Mouse (Mus musculus): ENCODE measurements around the gene Ptar1.
A peak's percentile ranks its signal among the peaks of the same experiment; 100 is the strongest.
"Not testable (repeated sequence)": the region's sequence is repeated elsewhere in the genome, so short reads cannot be mapped to it uniquely, and the experiment has no call there.

Gene Ptar1

DNA sequence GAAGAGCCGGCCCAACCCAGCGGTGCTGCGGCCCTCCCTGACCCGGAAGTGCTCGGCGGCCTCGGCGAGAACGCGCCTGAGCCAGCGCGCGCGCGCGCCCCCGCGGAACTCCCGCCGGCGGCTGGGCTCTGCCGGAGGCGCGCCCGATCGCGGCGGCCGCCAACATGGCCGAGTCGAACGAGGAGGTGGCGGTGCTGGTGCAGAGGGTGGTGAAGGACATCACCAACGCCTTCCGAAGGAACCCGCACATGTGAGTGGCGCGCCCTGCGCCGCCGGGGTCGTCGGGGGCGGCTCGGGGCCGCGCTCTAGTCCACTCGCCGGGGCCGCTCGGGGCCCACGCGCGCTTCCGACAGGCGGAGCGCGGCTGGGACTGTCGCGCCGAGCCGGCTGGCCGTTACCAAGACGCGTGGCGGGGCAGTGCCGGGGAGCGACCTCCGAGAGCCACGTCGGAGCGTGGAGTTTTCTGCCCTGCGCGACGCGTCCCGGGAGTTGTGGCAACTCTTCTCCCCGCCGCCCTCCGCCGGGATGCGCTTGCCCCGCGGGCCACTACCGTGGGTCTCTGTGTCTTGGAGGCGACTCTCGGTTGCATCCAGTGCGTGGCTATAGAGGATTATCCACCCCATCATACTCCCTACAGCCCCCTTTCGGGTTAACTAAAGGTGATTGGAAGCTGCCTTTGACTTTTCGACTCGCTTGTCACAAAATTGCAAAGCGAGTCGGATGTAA is at the start of gene Ptar1:
Gene Ptar1 (plus strand): TSS at position 134 of the 726 bp plus-strand sequence.
- peak; percentile 82 to 86 for DNase-seq (ENCODE audit: low spot score in 2 of 2)

DNA sequence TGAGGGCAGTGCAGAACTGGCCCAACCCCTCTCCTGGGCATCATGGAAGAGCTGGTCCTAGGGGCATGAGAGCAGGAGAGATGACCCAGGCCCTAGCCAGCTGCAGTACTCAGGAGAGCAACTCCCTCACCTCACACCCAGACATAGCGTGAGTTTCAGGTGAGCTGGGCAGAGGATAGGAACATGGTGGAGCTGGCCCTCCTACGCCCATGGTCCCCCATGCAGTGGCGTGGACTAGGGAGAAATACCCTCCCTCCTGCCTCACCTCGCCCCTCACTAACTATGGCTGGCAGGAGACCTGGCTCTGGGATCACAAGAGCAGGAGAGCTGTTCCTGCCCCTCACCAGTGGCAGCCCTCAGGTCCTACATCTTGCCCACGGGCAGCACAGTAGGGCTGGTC is 43.4 kb upstream of the Ptar1 start:
- DNase-seq (ENCODE audit: low spot score in 2 of 2) = no peak

DNA sequence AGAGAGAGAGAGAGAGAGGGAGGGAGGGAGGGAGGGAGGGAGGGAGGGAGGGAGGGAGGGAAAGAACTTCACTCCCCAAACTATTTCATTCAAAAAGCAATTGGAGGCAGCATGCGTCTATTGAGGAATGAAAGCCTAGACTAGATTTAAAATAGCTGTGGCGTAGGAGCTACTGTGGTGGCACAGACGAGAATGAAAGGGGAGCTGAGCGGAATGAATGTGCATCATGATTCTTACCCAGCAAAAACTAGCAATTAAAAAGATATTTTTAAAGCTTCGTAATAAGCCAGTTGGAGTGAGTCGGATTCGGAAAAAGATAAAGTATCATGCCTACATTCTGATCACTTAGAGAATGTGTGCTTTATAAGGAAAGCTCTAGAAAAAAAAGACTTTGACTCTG is 41.9 kb upstream of the Ptar1 start:
- DNase-seq (ENCODE audit: low spot score in 2 of 2) = peak; percentile 31 to 35

DNA sequence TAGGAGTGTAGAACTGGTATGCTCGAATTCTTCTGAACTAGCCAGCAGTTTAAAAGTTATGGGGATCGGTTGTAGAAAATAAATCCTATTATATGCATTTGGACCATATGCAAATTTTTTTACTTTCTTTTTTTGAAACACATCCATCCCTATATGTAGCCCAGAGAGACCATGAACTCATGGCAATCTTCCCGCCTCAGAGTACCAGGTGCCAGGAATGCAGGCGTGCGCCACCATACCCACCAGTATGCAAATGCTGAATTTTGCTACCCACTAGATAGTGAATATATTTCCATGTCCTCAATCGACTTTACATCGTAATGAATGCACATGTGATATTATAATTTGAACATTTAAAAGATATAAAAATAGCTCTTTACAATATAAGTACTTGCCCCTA is 39.9 kb upstream of the Ptar1 start:
- peak in 1 of 2 experiments; percentile 10 for DNase-seq (ENCODE audit: low spot score in 2 of 2)

DNA sequence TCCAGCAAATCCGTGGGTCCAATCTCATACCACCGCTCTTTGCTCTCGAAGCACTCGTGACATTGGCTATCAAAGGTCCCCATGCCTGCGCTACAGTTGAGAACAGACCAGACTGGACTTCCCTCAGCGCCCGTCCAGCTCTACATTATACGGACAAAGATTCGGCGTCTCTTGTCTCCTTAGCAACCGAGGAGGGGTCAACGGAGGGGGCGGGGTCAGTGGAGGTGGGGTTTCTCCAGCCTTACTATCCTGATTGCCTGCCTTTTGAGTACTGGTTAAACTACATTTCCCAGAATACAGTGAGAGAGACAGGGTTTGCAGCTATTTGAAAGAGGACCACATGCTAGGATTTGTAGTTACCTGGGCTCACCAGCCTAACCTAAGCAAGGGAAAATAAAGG is 34.6 kb upstream of the Ptar1 start, which contains the start of gene 1700028P14Rik:
Gene 1700028P14Rik (minus strand): TSS at position 169 of the 400 bp plus-strand sequence.
- DNase-seq (ENCODE audit: low spot score in 2 of 2) = peak; percentile 19 to 32

DNA sequence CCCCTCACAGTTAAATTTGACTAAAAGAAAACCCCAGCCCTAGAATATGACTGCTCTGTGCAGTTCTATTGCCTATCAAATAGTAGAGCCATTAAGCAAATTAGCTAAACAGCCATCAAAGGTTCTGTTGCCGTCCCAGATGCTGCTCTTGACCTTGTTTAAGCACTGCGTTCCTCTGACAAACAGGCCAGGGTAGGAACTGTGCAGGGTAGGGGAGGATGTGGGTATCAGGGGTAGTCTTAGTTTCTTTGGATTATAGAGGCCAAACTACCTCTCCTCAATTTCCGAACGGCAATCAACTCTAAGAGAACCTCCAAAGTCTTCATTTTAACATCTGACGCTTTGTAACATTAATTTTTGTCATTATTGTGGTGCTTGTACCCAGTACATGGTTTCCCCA is 34.1 kb upstream of the Ptar1 start:
- no peak for DNase-seq (ENCODE audit: low spot score in 2 of 2)

DNA sequence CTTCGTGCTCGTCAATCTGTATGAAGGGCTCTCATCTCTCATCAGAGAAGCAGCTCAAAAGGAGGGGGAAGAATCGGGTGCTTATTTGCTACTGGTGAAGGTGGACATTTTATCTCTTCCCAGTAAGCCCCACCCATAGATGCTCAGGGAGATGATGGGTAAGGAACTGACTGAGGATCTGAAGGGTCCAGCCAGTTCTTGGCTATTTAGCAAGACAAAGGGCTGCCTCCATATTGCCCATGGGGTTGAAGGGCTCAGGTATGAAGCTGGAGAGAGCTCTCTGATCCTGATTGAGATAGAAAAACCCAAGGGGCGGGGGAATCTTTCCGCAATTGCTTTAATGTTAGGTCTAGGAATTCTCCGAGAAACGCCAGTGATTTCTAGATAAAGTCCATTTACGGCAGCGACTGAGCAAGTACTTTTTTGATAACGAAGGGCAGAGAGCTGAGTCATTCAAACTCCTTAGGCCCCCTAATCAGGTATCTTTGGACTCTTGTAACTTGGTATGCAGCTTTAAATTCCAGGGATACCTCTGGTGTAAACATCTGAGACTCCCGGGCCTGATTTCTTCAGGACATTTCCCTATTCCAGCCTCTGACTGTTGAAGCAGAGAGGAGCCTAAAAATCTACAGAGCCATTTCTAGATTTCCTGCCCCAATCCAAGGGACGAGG is 29.8 kb upstream of the Ptar1 start:
- no peak for DNase-seq (ENCODE audit: low spot score in 2 of 2)

DNA sequence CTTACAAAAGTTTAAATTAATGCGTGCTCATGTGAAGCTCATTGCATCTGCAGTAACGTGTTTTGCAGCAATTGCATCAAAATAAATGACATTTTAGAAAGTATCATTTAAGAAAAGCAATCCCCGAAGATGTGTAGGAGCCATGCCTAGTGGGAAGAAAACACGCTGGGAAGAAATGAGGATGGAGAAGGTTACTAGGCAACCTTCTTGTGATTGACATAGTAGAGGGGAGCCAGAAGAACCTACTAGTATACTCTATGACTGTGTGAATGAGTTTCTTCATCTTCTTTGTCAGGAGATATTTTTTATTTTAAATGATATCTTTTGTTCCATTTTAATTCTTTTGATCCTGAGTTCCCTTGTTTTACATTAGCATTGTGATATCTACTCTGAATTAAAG is 28.9 kb upstream of the Ptar1 start:
- no peak for DNase-seq (ENCODE audit: low spot score in 2 of 2)

DNA sequence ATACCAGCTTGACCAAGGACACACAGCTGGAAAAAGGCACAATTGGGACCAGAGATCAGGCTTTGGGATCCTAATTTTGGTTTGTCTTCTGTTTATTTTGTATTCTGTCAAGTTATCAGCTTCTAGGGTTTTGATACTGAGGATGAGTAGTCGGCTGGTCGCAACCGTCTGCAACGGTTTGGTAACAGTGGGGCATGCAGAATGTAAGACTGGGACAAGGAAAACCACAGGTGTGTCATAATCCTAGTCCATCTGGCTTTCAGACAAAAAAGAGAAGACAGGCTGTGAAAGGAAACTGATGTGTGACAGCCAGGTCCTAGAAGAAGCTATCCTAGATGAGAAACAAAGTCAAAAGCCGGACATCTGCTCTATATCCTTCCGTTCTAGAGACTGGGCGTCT is 23.1 kb upstream of the Ptar1 start:
- no peak for DNase-seq (ENCODE audit: low spot score in 2 of 2)

DNA sequence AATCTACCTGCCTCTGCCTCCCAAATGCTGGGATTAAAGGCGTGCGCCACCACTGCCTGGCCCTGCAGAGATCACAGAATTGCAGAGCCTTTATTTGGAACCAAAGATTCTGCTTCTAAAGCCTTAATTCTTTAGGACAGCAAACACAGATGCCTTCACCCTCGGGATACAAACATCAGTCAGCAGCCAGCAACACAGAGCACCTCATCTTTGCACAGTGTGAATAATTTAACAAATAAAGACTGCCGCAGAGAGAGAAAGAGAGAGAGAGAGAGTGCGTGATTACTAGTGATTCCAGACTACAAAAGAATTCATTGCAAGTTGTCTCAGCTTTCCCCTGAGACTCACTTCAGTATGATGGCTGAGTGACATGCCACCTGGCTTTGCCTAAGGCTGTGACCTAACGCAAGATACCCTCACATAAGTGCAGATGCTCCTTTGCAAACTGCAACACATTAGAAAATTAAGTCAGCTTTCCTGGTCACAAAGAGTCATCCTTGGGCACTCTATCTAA is 19.0 kb upstream of the Ptar1 start:
- DNase-seq (ENCODE audit: low spot score in 2 of 2) = no peak

DNA sequence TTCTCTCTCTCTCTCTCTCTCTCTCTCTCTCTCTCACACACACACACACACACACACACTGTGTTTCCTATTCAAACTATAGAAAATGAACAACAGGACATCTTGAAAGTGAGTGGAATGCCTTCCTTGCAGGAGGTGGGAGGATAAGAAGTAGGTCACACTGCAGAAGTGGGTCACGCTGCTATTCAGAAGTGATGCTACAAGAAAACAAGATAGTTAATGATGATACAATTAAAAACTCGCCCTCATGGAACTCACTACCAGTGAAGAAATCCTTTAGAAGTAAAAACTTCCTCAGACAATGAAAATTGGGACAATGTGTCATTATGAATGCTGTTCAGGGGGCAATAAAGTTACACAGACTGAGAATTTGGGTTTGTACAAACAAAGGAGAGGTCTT is 14.2 kb upstream of the Ptar1 start:
- DNase-seq (ENCODE audit: low spot score in 2 of 2) = no peak

DNA sequence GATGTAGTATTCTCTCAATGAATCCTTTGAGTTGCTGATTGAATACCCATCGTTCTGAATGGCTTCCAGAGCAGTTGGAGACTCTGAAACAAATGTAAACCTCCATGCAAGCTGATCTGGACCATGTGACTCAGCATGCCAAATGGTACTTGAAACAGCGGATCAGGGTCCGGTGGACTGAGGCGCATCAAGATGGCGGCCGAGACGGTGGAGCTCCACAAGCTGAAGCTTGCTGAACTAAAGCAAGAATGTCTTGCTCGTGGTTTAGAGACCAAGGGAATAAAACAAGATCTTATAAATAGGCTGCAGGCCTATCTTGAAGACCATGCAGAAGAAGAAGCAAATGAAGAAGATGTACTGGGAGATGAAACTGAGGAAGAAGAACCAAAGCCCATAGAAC is 11.6 kb upstream of the Ptar1 start:
- not testable (repeated sequence) for DNase-seq (ENCODE audit: low spot score in 2 of 2)

DNA sequence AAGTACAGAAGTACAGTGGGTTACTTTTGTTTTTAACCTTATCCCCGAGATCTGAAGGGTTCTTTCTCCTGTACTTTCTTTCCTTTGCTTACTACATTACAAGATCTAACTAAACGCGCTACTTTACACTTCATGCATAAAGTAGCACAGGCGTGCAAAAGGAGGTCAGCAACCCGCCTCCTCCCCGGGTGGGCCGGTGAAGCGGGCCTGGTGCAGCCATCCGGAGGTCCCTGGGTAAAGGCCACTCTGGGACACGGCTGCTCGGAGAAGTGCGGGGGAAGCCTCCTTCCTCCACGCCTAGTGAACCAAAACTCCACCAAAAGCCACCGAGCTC is 300 bp upstream of the Ptar1 start:
- no peak for DNase-seq (ENCODE audit: low spot score in 2 of 2)

DNA sequence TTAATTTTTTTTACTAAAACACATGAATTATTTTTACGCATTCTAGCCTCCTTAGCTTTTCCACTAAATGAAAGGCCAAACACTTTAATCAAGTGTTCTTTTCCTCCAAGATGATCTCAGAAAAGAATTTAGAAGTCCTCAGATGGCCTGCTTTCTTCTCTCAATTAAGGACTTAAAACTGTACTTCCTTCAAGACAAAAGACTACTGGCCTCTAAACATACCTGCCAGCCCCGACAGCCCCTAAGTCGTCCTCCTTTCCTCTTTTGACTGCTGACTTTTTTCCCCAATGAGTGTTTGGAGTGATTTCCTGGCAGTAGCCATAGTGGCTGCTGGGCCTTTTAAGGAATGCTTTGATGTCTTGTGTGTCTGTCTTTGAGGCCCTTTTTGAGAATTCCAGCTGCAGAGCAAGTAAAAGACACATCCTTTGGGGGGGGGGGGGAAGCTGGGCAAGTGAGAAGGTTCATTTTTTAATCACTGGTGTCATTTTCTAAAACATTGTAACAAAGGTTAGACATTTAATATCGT is 1.3 kb downstream of the Ptar1 start:
- DNase-seq (ENCODE audit: low spot score in 2 of 2) = no peak

DNA sequence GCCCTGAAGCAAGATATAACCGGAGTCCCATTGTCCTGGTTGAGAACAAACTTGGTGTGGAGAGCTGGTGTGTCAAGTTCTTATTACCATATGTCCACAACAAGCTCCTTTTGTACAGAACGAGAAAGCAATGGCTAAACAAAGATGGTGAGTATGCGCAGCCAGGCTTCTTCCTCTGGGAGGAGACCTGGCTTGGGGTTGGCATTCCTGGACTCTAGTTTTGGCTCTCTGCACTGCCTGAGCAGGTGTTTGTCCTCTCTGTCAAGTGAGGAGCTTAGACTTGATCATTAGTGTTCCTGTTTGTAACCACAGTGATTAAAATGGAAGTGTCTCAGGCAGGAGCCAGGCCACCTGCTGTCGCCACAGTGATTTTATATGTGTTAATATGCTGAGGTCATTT is 7.1 kb downstream of the Ptar1 start:
- DNase-seq (ENCODE audit: low spot score in 2 of 2) = no peak

DNA sequence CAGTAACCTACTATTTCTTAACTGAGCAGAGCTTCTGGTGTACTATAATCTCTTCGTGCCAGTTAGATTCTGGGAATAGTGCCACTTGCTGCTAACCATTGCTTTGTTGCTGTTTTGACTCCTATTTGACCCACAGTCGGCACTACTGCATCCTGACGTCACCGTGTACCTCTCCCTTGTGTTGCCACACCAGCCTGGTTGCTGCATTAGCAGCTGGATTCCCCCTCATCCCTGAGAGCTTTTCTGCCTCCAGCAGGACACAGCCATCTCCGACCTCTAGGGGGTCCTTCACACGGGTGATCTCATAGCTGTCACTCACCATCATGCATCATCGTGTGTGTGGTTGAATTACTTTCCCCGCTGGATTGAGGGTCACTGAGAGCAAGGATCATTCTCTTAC is 10.6 kb downstream of the Ptar1 start:
- no peak for DNase-seq (ENCODE audit: low spot score in 2 of 2)

DNA sequence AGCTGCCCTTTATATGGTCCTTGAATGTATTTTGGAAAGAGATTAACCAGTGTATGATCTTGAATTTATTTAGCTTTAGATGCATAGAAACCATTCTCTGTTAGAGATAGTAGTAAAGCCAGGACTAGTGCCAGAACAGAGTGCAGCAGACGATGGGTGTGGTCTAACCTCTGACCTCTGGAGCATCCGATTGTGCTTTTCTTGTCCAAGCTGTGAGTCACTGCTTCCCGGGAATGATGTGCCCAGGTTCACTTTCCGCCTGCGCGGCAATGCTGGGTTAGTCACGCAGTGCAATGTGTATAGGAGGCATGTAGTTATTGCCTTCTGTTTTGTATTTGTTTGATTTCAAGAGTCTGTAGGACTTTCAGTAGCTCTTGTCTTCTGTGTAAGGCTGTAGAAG is 11.1 kb downstream of the Ptar1 start:
- no peak for DNase-seq (ENCODE audit: low spot score in 2 of 2)

DNA sequence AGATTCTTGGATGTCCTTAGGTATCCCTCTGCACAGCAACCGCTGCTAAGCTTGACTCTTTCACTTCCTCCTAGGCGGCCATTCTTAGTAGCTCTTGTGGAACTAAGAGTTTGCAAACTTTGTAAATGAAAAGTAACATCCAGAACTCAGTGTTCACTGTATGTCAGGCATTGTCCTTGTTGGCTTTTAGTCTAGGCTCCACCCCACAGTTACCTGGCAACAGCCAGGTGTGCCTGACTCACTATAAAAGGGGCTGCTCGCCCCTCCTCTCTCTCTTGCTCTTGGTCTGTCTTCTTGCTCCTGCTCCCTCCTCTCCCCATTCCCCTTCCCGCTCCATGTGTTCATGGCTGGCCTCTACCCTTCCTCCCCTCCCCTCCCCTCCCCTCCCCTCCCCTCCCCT is 11.9 kb downstream of the Ptar1 start:
- no peak for DNase-seq (ENCODE audit: low spot score in 2 of 2)

DNA sequence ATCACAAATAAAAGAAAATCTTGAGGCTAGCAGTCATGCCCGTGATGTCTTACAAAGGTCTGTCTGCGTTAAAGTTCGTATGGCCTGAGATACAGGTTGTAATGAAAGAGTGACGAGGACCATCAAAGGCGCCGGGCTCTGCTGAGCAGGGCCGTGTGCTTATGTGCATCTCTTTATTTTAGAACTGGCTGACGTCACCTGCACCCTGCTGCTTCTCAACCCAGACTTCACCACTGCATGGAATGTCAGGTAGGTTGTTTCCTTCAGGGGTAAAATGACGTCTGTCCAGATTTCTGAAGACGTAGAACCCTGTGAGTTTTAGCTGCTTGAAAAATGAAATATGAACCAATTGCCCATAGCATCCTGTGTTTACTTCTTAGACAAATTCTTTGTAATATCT is 15.7 kb downstream of the Ptar1 start:
- DNase-seq (ENCODE audit: low spot score in 2 of 2) = no peak

DNA sequence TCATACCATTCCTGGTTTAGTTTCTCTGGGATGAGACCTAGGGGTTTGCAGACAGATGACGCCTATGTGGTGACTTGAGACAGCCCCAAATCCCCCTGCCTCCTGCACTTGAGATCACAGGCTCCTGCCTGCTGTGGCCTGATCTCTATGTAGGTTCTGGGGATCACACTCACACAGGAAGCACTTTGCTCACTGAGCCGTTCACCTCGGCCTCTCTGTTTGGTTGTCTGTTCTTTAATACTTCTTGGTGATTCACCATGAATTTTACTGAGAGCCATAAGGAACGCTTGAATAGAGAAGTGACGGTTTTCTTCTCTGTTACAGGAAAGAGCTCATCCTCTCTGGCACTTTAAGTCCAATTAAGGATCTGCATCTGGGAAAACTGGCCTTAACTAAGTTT is 18.2 kb downstream of the Ptar1 start:
- DNase-seq (ENCODE audit: low spot score in 2 of 2) = no peak

DNA sequence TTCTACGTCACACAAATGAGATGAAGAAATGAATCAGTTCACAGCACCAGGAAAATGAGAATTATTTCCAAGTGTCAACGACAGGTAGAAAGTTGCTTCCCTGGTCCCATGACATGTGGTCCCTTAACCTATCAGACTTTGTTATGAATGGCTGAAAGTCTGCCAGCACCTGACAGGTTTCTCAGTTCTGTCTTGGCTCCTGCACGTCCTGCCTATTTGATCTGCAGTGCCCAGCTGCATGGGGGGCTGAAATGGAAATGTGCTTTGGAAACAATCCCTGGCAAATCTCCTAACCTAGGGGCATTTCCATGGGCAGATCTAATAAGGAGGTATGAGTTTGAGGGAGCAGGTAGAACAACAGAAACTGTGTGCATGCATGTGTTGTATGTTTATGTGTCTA is 59.3 kb downstream of the Ptar1 start:
- no peak for DNase-seq (ENCODE audit: low spot score in 2 of 2)

DNA sequence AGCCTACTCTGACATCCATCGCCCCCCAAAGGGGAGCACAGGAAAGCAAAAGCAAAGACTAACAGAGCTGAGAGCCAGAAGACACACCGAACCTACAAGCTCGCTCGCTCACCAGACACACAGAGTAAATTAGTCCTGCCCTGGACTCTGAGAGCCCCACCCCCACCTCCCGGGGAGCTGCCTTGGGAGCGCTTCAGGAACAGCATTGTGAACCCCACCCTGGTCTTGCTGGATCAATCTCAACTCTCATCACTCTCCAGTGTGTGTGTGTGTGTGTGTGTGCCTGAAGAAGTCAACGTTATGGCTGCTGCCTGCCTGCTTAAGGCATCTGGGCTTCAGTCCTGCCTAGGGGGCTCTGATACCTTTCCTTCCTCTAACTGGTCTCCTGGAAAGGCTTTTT is 69.8 kb downstream of the Ptar1 start:
- DNase-seq (ENCODE audit: low spot score in 2 of 2) = no peak

DNA sequence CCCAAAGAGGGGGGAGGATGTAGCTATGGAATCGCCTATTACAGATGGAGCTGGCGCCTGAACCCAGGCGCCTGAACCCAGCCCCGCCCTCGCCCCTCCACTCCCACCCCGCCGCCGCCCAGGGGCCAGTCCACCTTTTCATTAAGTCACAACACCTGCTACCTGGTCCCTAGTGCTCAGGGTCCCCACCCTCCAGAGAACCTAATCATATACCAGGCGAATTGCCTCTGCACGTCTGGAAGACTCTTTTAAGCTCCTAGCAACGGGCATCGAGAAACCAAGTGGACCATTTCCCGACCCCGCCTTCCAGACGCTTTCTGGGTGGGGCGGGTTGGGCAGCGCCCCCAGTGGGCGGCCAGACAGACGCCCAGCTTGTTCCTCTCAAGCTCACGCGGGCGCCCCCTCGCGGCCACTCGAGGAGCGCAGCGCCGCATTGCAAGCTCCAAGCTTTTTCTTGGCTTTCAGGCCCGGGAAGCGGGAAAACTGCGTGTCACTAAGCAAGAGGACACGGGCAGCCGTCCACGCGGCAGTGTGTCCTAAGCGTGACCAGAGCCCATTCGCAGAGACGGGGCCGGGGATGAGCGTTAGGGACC is 70.8 kb downstream of the Ptar1 start:
- DNase-seq (ENCODE audit: low spot score in 2 of 2) = peak; percentile 95 to 96
